Mouse (Mus musculus) spleen, adult 2 months (tissue): ENCODE results near the gene 9330182L06Rik. TPM values are rescaled to one million over a fixed set of nuclear protein-coding genes. Genes with fewer than 3 reads are reported as not detected.

Experiments used
- DNase-seq, 2 experiments: peaks; one replicate each; pipeline versions ENCODE4 v3.0.0 to v3.0.0-alpha.2; 2012 to 2021; ENCODE audit warnings: low spot score in 2 of 2, low read depth in 1 of 2
- H3K27ac ChIP-seq: fragments of 200-500 bp; 2 replicates; pipeline ENCODE4 v1.5.1; 2012; ENCODE audit warnings: low read length, inconsistent platforms; ENCODE audit not compliant: insufficient read depth
- H3K27me3 ChIP-seq: fragments of 200-500 bp; 2 replicates; pipeline ENCODE4 v1.6.1; 2012; ENCODE audit warnings: mild to moderate bottlenecking, moderate library complexity, low read length, inconsistent platforms; ENCODE audit not compliant: control insufficient read depth, insufficient read depth
- H3K36me3 ChIP-seq: fragments of 200-500 bp; 2 replicates; pipeline ENCODE4 v1.6.1; 2012; ENCODE audit warnings: mild to moderate bottlenecking, low read length, inconsistent platforms; ENCODE audit not compliant: control insufficient read depth, insufficient read depth
- H3K4me1 ChIP-seq: fragments of 200-500 bp; 2 replicates; pipeline ENCODE4 v1.6.1; 2011; ENCODE audit warnings: inconsistent platforms; ENCODE audit not compliant: control insufficient read depth, insufficient read depth, insufficient read length
- H3K4me3 ChIP-seq: fragments of 200-500 bp; 2 replicates; pipeline ENCODE4 v1.5.1; 2011; ENCODE audit warnings: mild to moderate bottlenecking, inconsistent platforms; ENCODE audit not compliant: insufficient read depth, insufficient read length; ENCODE audit errors: extremely low read depth
- CTCF ChIP-seq: fragments of 200-500 bp; IDR thresholded peaks from 2 replicates; pipeline ENCODE4 v1.5.1; 2011; ENCODE audit warnings: mild to moderate bottlenecking, inconsistent platforms; ENCODE audit not compliant: insufficient read depth, insufficient read length, insufficient replicate concordance; ENCODE audit errors: extremely low read depth
- POLR2A ChIP-seq: fragments of 200-500 bp; IDR thresholded peaks from 2 replicates; pipeline ENCODE4 v1.6.1; 2011; ENCODE audit warnings: low read depth, low read length, inconsistent platforms
- WGBS: fragments of 180-500 bp; shearing (Covaris S2); methylation state at CpG from one replicate; pipeline ENCODE4 v1.1.7; 2018; 5-methylcytosine and 5-hydroxymethylcytosine counted together
- polyA plus RNA-seq: library from polyadenylated mRNA; depleted of rRNA; stranded (reverse); fragments of >200 nt; gene quantifications from 2 replicates; pipeline ENCODE4 v1.2.3, GENCODE M21; 2012

9330182L06Rik gene
- polyA plus RNA-seq, 1 experiment: 0.06 TPM

DNA sequence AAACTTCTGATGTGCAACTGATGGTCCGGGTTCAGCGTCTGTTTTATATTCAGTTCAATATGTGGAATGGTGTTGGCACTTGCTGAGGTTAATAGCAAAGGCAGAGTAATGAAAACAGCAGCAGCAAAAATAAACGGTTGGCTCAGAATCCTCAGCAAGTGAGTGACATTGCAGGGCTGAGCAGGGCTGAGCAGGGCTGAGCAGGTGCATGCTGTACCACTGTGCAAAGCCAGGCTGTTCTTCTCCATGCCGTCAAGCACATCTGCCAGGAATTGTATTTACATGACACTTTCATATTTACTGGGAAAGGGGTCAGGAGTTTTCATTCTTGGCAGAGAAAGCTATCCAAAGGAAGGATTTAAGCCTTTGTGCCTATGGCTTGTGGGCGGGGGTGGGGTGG lies 78.7 kb downstream of the 9330182L06Rik start:
- no peak overlapping the region for H3K4me3 ChIP-seq
- H3K27ac ChIP-seq: no peak overlapping the region
- TF ChIP-seq POLR2A (no peak), CTCF (no peak)
- no peaks in the 10 kb centered on the region for H3K4me1 ChIP-seq
- H3K27me3 ChIP-seq: no peaks in the 10 kb centered on the region
- 85% methylated on average over 5 of the region's 5 CpGs for WGBS
- no peak for DNase-seq
- H3K36me3 ChIP-seq: no peaks in the 10 kb centered on the region

DNA sequence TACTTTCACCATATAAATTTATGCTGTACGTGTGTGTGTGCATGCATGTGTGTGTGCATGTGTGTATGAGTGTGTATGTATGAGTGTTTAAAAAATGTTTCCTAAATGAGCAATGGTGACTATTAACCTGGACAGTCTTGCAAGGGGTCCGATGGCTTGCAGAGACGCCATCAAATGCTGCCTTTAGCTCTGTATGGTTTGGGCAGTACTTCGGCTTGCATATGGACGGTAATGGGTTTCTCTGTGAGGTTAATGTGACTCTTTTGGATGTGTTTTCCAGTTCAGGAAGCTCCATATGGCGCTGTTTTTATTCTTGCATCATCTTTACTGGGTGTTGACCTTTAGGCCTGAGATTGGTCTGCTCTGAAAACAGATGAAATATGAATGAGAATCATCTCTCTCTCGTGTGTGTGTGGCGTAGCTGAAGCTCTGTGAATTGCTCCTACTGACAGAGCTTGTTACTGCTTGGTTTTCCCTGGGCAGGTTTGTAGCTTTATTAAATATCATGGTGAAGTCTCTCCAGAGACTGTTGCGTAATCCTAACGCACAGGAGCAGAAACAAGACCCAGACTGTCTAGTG lies 79.2 kb downstream of the 9330182L06Rik start:
- TF ChIP-seq POLR2A: no peak
- TF ChIP-seq CTCF: no peak
- Histone ChIP-seq H3K36me3 (no peaks in the 10 kb centered on the region), H3K27me3 (no peaks in the 10 kb centered on the region), H3K4me3 (no peak overlapping the region), H3K27ac (no peak overlapping the region), H3K4me1 (no peaks in the 10 kb centered on the region)
- DNase-seq: no peak
- WGBS: 87% methylated on average over 10 of the region's 10 CpGs

DNA sequence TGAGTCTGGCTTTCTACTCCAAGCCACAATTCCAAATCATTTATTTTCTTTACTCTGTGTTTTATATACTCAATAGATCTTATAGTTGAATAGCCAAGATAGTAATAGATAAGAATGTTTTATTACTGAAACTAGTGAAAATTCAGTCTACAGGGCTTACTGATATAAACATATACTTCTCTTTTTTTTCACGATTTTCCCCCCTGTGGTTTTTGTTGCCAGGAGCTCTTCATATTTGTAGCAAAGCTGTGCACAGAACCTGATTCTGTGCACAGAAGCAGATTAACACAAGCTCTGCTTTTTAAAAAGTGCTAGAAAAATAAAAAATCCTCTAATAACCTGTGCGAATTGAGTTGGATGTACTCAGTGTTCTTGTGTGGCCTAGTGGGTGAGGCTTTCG lies 79.7 kb downstream of the 9330182L06Rik start:
- no peaks in the 10 kb centered on the region for H3K36me3 ChIP-seq
- no peak overlapping the region for H3K27ac ChIP-seq
- no peak for TF ChIP-seq POLR2A
- no peak for TF ChIP-seq CTCF
- H3K4me1 ChIP-seq: no peaks in the 10 kb centered on the region
- H3K4me3 ChIP-seq: no peak overlapping the region
- 65% methylated on average over 3 of the region's 3 CpGs for WGBS
- no peaks in the 10 kb centered on the region for H3K27me3 ChIP-seq
- DNase-seq: no peak

DNA sequence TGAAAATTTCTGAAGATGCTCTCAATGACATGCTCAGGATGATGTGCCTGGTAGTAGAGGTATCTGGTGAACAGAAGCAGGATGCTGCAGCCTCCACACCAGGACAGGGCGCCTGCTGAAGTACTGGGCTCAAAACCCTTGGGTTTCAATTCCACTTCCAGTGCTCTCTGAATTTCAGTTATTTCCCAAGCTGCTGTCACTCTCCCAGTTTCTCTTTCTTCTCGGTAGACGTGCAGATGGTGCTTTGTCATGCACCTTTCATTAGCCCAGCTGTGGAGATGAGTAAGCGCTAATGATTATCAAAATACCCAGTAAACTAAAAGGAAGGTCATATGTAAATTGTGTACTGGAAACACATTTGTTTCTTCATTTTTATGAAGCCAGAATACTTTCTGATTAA lies 80.6 kb downstream of the 9330182L06Rik start:
- Histone ChIP-seq H3K36me3 (no peaks in the 10 kb centered on the region), H3K27me3 (no peaks in the 10 kb centered on the region), H3K4me3 (no peak overlapping the region), H3K27ac (no peak overlapping the region), H3K4me1 (no peaks in the 10 kb centered on the region)
- WGBS: 63% methylated on average over 4 of the region's 4 CpGs
- no peak for DNase-seq
- no peak for TF ChIP-seq POLR2A
- TF ChIP-seq CTCF: no peak

DNA sequence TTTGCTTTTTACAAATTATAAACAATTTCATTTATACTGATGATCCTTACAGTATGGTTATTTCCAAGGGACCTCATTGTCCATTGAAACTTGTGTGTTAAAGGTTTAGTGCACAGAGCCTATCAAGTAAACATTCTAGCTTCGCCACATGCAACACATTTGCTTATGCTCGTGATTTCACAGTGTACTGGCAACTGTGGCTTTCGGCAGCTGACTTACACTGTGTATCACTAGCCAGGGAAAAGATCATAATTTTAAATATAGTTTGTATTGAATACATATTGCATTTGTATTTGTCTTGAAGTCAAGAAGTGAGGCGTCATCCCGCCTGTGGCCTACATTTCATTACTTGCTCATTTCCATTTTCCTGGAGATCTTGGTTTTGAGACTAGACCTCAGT lies 86.2 kb downstream of the 9330182L06Rik start:
- no peaks in the 10 kb centered on the region for H3K4me1 ChIP-seq
- no peak for TF ChIP-seq CTCF
- no peak for TF ChIP-seq POLR2A

DNA sequence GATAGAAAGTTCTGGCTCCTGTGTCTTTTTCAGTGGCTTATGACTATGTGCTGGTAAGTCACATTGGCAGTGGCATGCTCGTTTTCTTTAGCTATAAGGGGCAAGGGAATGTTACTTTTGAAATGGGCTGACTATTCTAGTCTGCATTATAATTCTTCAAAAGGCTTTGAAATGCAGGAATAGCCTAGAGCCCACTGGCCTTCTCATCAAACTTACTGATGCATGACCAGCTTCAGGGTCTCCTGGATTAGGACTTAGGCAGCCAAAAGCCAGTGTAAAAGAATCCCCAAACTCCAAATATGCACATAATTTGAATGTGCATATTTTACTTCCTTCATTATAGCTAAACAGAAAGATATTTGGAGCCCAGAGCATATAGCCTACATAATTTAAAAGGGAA lies 86.7 kb downstream of the 9330182L06Rik start:
- H3K27ac ChIP-seq: no peak overlapping the region
- no peak for DNase-seq
- TF ChIP-seq POLR2A (no peak), CTCF (no peak)
- H3K4me1 ChIP-seq: no peaks in the 10 kb centered on the region
- no peak overlapping the region for H3K4me3 ChIP-seq
- H3K27me3 ChIP-seq: no peaks in the 10 kb centered on the region
- 73% methylated on average over 1 of the region's 1 CpGs for WGBS
- no peaks in the 10 kb centered on the region for H3K36me3 ChIP-seq

More for the DNA sequence above, 86.2 kb downstream of the 9330182L06Rik start:
- no peaks in the 10 kb centered on the region for H3K27me3 ChIP-seq
- H3K4me3 ChIP-seq: no peak overlapping the region
- DNase-seq: no peak
- no peak overlapping the region for H3K27ac ChIP-seq
- 90% methylated on average over 5 of the region's 5 CpGs for WGBS
- no peaks in the 10 kb centered on the region for H3K36me3 ChIP-seq

DNA sequence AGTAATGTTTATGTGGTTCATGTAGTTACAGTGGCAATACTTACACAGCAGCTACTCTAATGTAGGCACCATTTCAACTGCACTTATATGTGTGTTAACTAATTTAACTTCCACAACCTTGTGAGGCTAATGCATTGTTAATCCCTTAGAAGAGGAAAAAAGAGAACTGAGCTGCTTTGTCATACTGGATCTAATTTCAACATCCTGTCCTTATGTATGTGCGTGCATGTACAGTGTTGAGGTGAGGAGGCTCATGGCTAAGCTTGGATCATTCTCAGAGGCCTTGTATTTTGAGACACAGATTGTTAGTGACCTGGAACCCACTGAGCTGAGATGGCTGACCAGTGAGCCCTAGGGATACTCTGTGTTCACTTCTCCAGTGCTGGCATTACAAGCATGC lies 88.3 kb downstream of the 9330182L06Rik start:
- H3K36me3 ChIP-seq: no peaks in the 10 kb centered on the region
- no peak for DNase-seq
- H3K4me3 ChIP-seq: no peak overlapping the region
- no peaks in the 10 kb centered on the region for H3K27me3 ChIP-seq
- WGBS: 85% methylated on average over 1 of the region's 1 CpGs
- H3K27ac ChIP-seq: no peak overlapping the region
- no peak for TF ChIP-seq CTCF
- TF ChIP-seq POLR2A: no peak
- no peaks in the 10 kb centered on the region for H3K4me1 ChIP-seq

DNA sequence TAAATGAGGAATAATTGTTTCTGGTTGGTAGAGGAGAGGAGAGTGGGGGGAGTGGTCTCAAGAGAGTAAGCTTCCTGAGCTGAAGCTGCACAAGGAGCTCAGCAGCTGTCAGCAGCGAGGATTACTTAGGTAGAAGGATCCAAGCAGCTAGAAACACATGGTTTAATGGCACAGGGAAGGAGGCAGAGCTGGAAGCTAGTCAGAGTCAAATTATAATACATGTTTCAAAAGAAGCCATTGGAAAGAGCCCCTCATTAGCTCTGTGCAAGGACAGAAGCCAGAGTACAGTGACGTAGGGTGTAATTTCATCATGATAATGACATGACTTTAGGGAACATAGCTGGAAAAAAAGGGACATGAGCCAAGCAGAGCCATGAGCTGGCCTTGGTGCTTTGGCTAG lies 92.2 kb downstream of the 9330182L06Rik start:
- no peak for TF ChIP-seq CTCF
- TF ChIP-seq POLR2A: no peak
- 51% methylated on average over 2 of the region's 2 CpGs for WGBS
- H3K4me3 ChIP-seq: no peak overlapping the region
- no peak for DNase-seq
- no peak overlapping the region for H3K27ac ChIP-seq
- H3K27me3 ChIP-seq: no peaks in the 10 kb centered on the region
- H3K36me3 ChIP-seq: no peaks in the 10 kb centered on the region
- no peaks in the 10 kb centered on the region for H3K4me1 ChIP-seq
